Mouse (Mus musculus) left cerebral cortex, postnatal 36 days (tissue): ENCODE data around the gene Tmem92. TPM values are rescaled to one million over a fixed set of nuclear protein-coding genes. Genes with fewer than 3 reads are reported as not detected.

Experiments
- DNase-seq, 2 experiments: peaks; one replicate each; pipeline ENCODE4 v3.0.0; 2021 to 2022; ENCODE audit warnings: low spot score in 2 of 2, mixed read lengths in 1 of 2
- intact Hi-C: fragments of 180-260 bp; cut with DNase I; formaldehyde crosslinking; loops from one replicate; pipeline ENCODE4 v1.15.1; 2025
- total RNA-seq, 2 experiments: library from RNA; stranded (reverse); gene quantifications; 2 replicates each; pipeline ENCODE4 v1.2.3; 2021

The Tmem92 gene
- total RNA-seq, 2 experiments from 2014 or later = 0.22 TPM; not detected in 1

- no peak for DNase-seq
- intact Hi-C loops = loop anchor here (1.0 kb wide), 1 partner anchor 206 kb away; no protein-coding TSS in a partner anchor
Measured at GRCm38 (mm10) chr11:94731229-94731628, 51.3 kb downstream of the Tmem92 start.

GRCm38 (mm10) chr11:94730261-94730660 lies 52.2 kb downstream of the Tmem92 start:
- peak; percentile 35 to 67 for DNase-seq
- intact Hi-C loops = loop anchor here (1.0 kb wide), 1 partner anchor 56 kb away; no protein-coding TSS in a partner anchor

GRCm38 (mm10) chr11:94729565-94729964 lies 52.9 kb downstream of the Tmem92 start:
- intact Hi-C loops = no loop called here
- no peak for DNase-seq

GRCm38 (mm10) chr11:94728545-94728944 lies 54.0 kb downstream of the Tmem92 start:
- intact Hi-C loops = no loop called here
- DNase-seq = no peak

GRCm38 (mm10) chr11:94727306-94727705 lies 55.2 kb downstream of the Tmem92 start:
- no peak for DNase-seq
- intact Hi-C loops = no loop called here

Other genes starting within 250 kb of the Tmem92 start
- gene Rsad1, start 233.4 kb downstream of the Tmem92 start, total RNA-seq = 10 to 100 TPM; 15.2 to 15.9 TPM
- under 1 TPM in 1 of 2 experiments, not detected in 1; 0.20 TPM for gene Chad, start 217.7 kb downstream of the Tmem92 start, total RNA-seq
- gene Acsf2, start 180.8 kb downstream of the Tmem92 start, total RNA-seq = 10 to 100 TPM; 14.8 to 16.7 TPM
- gene Lrrc59, start 152.9 kb downstream of the Tmem92 start, total RNA-seq = 10 to 100 TPM; 86.6 to 90.4 TPM
- 10 to 100 TPM; 66.0 to 68.6 TPM for gene Mrpl27, start 128.9 kb downstream of the Tmem92 start, total RNA-seq
- not detected for gene Eme1, start 128.7 kb downstream of the Tmem92 start, total RNA-seq
- 10 to 100 TPM; 24.5 to 26.0 TPM for gene Xylt2, start 105.2 kb downstream of the Tmem92 start, total RNA-seq
- gene Gm11541, start 78.2 kb downstream of the Tmem92 start, total RNA-seq = not detected
- under 1 TPM in 1 of 2 experiments, not detected in 1; 0.34 TPM for gene Cdc34b, start 40.9 kb downstream of the Tmem92 start, total RNA-seq
- gene Col1a1, start 153.5 kb upstream of the Tmem92 start, total RNA-seq = 10 to 100 TPM; 22.7 to 26.9 TPM
- gene Hils1, start 184.9 kb upstream of the Tmem92 start, total RNA-seq = not detected
- under 1 TPM; 0.50 to 0.69 TPM for gene Sgca, start 193.6 kb upstream of the Tmem92 start, total RNA-seq
- 100 to 1,000 TPM; 700 to 743 TPM for gene Ppp1r9b, start 208.3 kb upstream of the Tmem92 start, total RNA-seq
- 10 to 100 TPM; 24.3 to 30.2 TPM for gene Samd14, start 227.2 kb upstream of the Tmem92 start, total RNA-seq